Mouse (Mus musculus) testis, adult 10 weeks (tissue): ENCODE data around the gene Rrp1b. TPM values are rescaled to one million over a fixed set of nuclear protein-coding genes. Genes with fewer than 3 reads are reported as not detected.

Experiments
- polyA plus RNA-seq: library from polyadenylated mRNA; stranded (reverse); fragments of 350-450 nt; fragmentation: Illumina TruSeq; extraction: RNeasy Lipid Tissue Mini Kit (QIAGEN cat#74804); gene quantifications from one replicate; pipeline ENCODE4 v1.2.3, GENCODE M21; 2014; ENCODE audit warnings: low read depth, low replicate concordance

Gene Rrp1b
- polyA plus RNA-seq: 3.0 TPM

GRCm38 (mm10) chr17:32035609-32036508 is at the start of gene Rrp1b, which contains the start of gene Hsf2bp:
Gene Rrp1b (plus strand): TSS chr17:32036100.
Gene Hsf2bp (minus strand): TSS chr17:32036349.

Other genes with a start within 250 kb of the Rrp1b start
- gene Sik1, start 180.3 kb upstream of the Rrp1b start, polyA plus RNA-seq: 12.3 TPM
- gene Hsf2bp, start 249 bp downstream of the Rrp1b start, polyA plus RNA-seq: 40.0 TPM
- 0.07 TPM for gene Notch3, start 130.8 kb downstream of the Rrp1b start, polyA plus RNA-seq
- gene Ephx3, start 153.4 kb downstream of the Rrp1b start, polyA plus RNA-seq: not detected
- 12.1 TPM for gene Brd4, start 248.6 kb downstream of the Rrp1b start, polyA plus RNA-seq